In the genomic region with DNA sequence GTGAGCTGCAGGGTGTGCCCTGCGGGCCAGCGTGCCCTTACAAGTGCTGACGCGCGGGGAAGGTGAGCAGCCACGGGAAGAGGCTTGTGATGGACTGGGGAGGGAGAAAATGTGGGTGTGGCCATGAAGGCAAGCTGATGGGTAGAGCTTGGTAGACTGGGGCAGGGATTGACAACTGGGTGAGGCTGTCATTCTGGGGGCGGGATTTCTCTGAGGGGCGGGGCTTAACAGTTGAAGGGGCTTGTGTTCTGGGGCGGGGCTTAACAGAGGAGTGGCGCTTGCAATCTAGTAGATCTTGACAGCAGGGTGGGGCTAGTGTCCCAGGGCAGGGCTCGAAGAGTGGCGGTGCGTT, we compare ENCODE assay signal across 8 mouse cellular contexts. TPM values are rescaled to one million over a fixed set of nuclear protein-coding genes. Genes with fewer than 3 reads are reported as not detected.
A peak's percentile ranks its signal among the peaks of the same experiment; 100 is the strongest.
DNase-seq lines count a peak whose midpoint lies in the region; ATAC-seq and TF ChIP-seq lines count a peak whose summit lies in the region.

No protein-coding gene starts in this region.

- H3K4me3 ChIP-seq in heart, embryonic 16.5 days (ENCODE audit: low read length), result peak overlapping the region; percentile 53
- H3K4me3 ChIP-seq in MEL (ENCODE audit: control insufficient read depth in 1 of 2, insufficient read depth in 1 of 2, low read depth in 2 of 2, low read length in 2 of 2), result peak overlapping the region; percentile 53 to 71; a peak in 3 of 4 replicates
- H3K4me3 ChIP-seq in erythroblast, embryonic 14.5 days (replicated peaks), result peak overlapping the region; percentile 54
- H3K4me3 ChIP-seq in limb, embryonic 12.5 days (replicated peaks), result peak overlapping the region; percentile 42
- peak overlapping the region; percentile 47 for H3K4me3 ChIP-seq in midbrain, embryonic 16.5 days (ENCODE audit: low read depth, low read length)

- no peak for TF ChIP-seq RAD21 in MEL (IDR thresholded peaks at IDR 0.05; ENCODE audit: low read depth, low read length)

- H3K36me3 ChIP-seq in heart, embryonic 16.5 days (ENCODE audit: control insufficient read depth, insufficient read depth), result no peaks in the 10 kb centered on the region
- no peaks in the 10 kb centered on the region for H3K36me3 ChIP-seq in MEL (ENCODE audit: control insufficient read depth in 1 of 2, insufficient read depth in 2 of 2, low read length in 2 of 2)
- no peaks in the 10 kb centered on the region for H3K36me3 ChIP-seq in erythroblast, embryonic 14.5 days (ENCODE audit: control insufficient read depth)
- H3K36me3 ChIP-seq in limb, embryonic 12.5 days, result no peaks in the 10 kb centered on the region
- no peaks in the 10 kb centered on the region for H3K36me3 ChIP-seq in midbrain, embryonic 16.5 days (ENCODE audit: control insufficient read depth, insufficient read depth, low read length)

- H3K4me2 ChIP-seq in heart, embryonic 16.5 days (ENCODE audit: low read depth, low read length), result peak overlapping the region; percentile 92
- peak overlapping the region; percentile 68 for H3K4me2 ChIP-seq in limb, embryonic 12.5 days
- peak overlapping the region; percentile 81 for H3K4me2 ChIP-seq in midbrain, embryonic 16.5 days (ENCODE audit: low read length)

- no peak overlapping the region for H3K27ac ChIP-seq in heart, embryonic 16.5 days (ENCODE audit: low read length)
- H3K27ac ChIP-seq in MEL (ENCODE audit: control insufficient read depth, low read depth, low read length), result no peak overlapping the region
- H3K27ac ChIP-seq in limb, embryonic 12.5 days, result no peak overlapping the region
- peak overlapping the region; percentile 50 for H3K27ac ChIP-seq in midbrain, embryonic 16.5 days (ENCODE audit: low read length)

- H3K27me3 ChIP-seq in heart, embryonic 16.5 days (ENCODE audit: control insufficient read depth, insufficient read depth, low read length), result peaks cover 7% of the 10 kb centered on the region; the same call in 1 of the 2 replicates
- no peaks in the 10 kb centered on the region for H3K27me3 ChIP-seq in MEL (ENCODE audit: control insufficient read depth in 1 of 2, insufficient read depth in 2 of 2, low read length in 2 of 2)
- peaks cover 60% of the 10 kb centered on the region for H3K27me3 ChIP-seq in erythroblast, embryonic 14.5 days (ENCODE audit: control insufficient read depth)
- H3K27me3 ChIP-seq in limb, embryonic 12.5 days, result peaks cover 81% of the 10 kb centered on the region
- H3K27me3 ChIP-seq in midbrain, embryonic 16.5 days (ENCODE audit: control insufficient read depth, insufficient read depth, low read depth, low read length), result peaks cover 32% of the 10 kb centered on the region

- no peaks in the 10 kb centered on the region for H3K9me3 ChIP-seq in heart, embryonic 16.5 days (replicated peaks; ENCODE audit: control insufficient read depth, low read length)
- H3K9me3 ChIP-seq in MEL (replicated peaks; ENCODE audit: insufficient read depth, low read length), result no peaks in the 10 kb centered on the region
- H3K9me3 ChIP-seq in erythroblast, embryonic 14.5 days (ENCODE audit: control insufficient read depth, low read length), result peaks cover 5% of the 10 kb centered on the region; the same call in 1 of the 2 replicates
- H3K9me3 ChIP-seq in limb, embryonic 12.5 days, result no peaks in the 10 kb centered on the region
- no peaks in the 10 kb centered on the region for H3K9me3 ChIP-seq in midbrain, embryonic 16.5 days (replicated peaks; ENCODE audit: control insufficient read depth, low read length, poor library complexity, severe bottlenecking)

- DNase-seq in heart, adult 11 months, result no peak
- DNase-seq in MEL (ENCODE audit: low read depth, low spot score), result peak; percentile 94
- no peak for DNase-seq in gastrocnemius, postnatal 25 days
- no peak for DNase-seq in cerebellum, adult 11 months

- H3K9ac ChIP-seq in heart, embryonic 16.5 days (ENCODE audit: low read length), result peak overlapping the region; percentile 51; the same call in 1 of the 2 replicates
- H3K9ac ChIP-seq in MEL (ENCODE audit: control insufficient read depth, low read depth, low read length, poor library complexity, severe bottlenecking), result no peak overlapping the region
- 0 out of 2 replicates have a peak overlapping the region, but pooled peaks have one; percentile 23 for H3K9ac ChIP-seq in limb, embryonic 12.5 days (replicated peaks)
- peak overlapping the region; percentile 59 for H3K9ac ChIP-seq in midbrain, embryonic 16.5 days (ENCODE audit: low read depth, low read length)

- TF ChIP-seq CTCF in MEL (IDR thresholded peaks at IDR 0.05 in 2 of 3, conservative IDR thresholded peaks at IDR 0.05 in 1 of 3; ENCODE audit: control insufficient read depth in 1 of 3, insufficient read depth in 1 of 3, low read depth in 2 of 3, low read length in 3 of 3, poor library complexity in 1 of 3, severe bottlenecking in 1 of 3), result no peak

- TF ChIP-seq EP300 in MEL (IDR thresholded peaks at IDR 0.05; ENCODE audit: low read depth in 1 of 2, low read length in 2 of 2), result no peak

- TF ChIP-seq POLR2A in MEL (IDR thresholded peaks at IDR 0.05; ENCODE audit: control insufficient read depth in 1 of 2, insufficient read depth in 1 of 2, low read depth in 1 of 2, low read length in 2 of 2, poor library complexity in 1 of 2), result no peak

- peaks cover 26% of the 10 kb centered on the region for H3K4me1 ChIP-seq in heart, embryonic 16.5 days (ENCODE audit: control insufficient read depth, insufficient read depth, low read length)
- H3K4me1 ChIP-seq in MEL (ENCODE audit: control insufficient read depth in 1 of 2, insufficient read depth in 2 of 2, low read length in 2 of 2), result peaks cover 0 to 8% of the 10 kb centered on the region in 2 experiments; a peak in 1 of 4 replicates
- peaks cover 27% of the 10 kb centered on the region for H3K4me1 ChIP-seq in erythroblast, embryonic 14.5 days (ENCODE audit: control insufficient read depth)
- H3K4me1 ChIP-seq in limb, embryonic 12.5 days (replicated peaks), result peaks cover 39% of the 10 kb centered on the region
- no peaks in the 10 kb centered on the region for H3K4me1 ChIP-seq in midbrain, embryonic 16.5 days (ENCODE audit: control insufficient read depth, insufficient read depth, low read length)

- H3K79me2 ChIP-seq in MEL (ENCODE audit: control insufficient read depth, insufficient read depth, low read length, poor library complexity), result no peaks in the 10 kb centered on the region

- 2% methylated on average over 13 of the region's 13 CpGs for WGBS in heart, embryonic 16.5 days
- 3% methylated on average over 13 of the region's 13 CpGs for WGBS in limb, embryonic 12.5 days
- 0% methylated on average over 13 of the region's 13 CpGs for WGBS in midbrain, embryonic 16.5 days

- no peak; the same call in 1 of the 2 replicates for ATAC-seq in heart, embryonic 16.5 days (replicated peaks; ENCODE audit: extremely low read depth, insufficient read depth, low FRiP score)
- peak; percentile 1; the same call in 1 of the 2 replicates for ATAC-seq in limb, embryonic 12.5 days (ENCODE audit: insufficient number of reproducible peaks, insufficient read depth, low FRiP score, low TSS enrichment, low read depth)
- ATAC-seq in midbrain, embryonic 16.5 days, result peak; percentile 80

RNA-seq across cellular contexts. Expression of gene Fstl3, which starts 3.6 kb away (rescaled TPM):
- polyA plus RNA-seq in heart, embryonic 16.5 days (2015; fragmentation: Nextera tagmentation; extraction: Ambion mirVana), result 22.6 and 26.7 TPM in 2 replicates
- total RNA-seq in MEL (2012; rRNA removed), result 2.2 and 4.3 TPM in 2 replicates
- 1 to 10 TPM in 1 of 2 experiments, not detected in 1; 7.1 TPM for polyA plus RNA-seq in MEL (2012; ENCODE audit: insufficient read depth in 1 of 2, insufficient read length in 2 of 2, low read depth in 1 of 2, low replicate concordance in 2 of 2, missing spikeins in 1 of 2)
- polyA plus RNA-seq in erythroblast, embryonic 14.5 days (2012), result 0.02 and 0.04 TPM in 2 replicates
- polyA plus RNA-seq in limb, embryonic 12.5 days (2016; fragmentation: Nextera tagmentation; extraction: Ambion mirVana), result 3.0 and 4.0 TPM in 2 replicates
- 2.2 and 3.5 TPM in 2 replicates for polyA plus RNA-seq in midbrain, embryonic 16.5 days (2015; fragmentation: Nextera tagmentation; extraction: Ambion mirVana)
- total RNA-seq in gastrocnemius, postnatal 25 days (2021), result 1 to 10 TPM; 2.0 to 2.1 TPM

RNA-seq across cellular contexts. Expression of gene Prss57, which starts 10.1 kb away (rescaled TPM):
- 2.9 and 7.9 TPM in 2 replicates for polyA plus RNA-seq in heart, embryonic 16.5 days (2015; fragmentation: Nextera tagmentation; extraction: Ambion mirVana)
- total RNA-seq in MEL (2012; rRNA removed), result 0.39 and 0.50 TPM in 2 replicates
- polyA plus RNA-seq in MEL (2012; ENCODE audit: insufficient read depth in 1 of 2, insufficient read length in 2 of 2, low read depth in 1 of 2, low replicate concordance in 2 of 2, missing spikeins in 1 of 2), result under 1 TPM in 1 of 2 experiments, not detected in 1; 0.70 TPM
- 0.02 TPM in 1 of 2 replicates, not detected in the other for polyA plus RNA-seq in erythroblast, embryonic 14.5 days (2012)
- polyA plus RNA-seq in limb, embryonic 12.5 days (2016; fragmentation: Nextera tagmentation; extraction: Ambion mirVana), result not detected in 2 replicates
- polyA plus RNA-seq in midbrain, embryonic 16.5 days (2015; fragmentation: Nextera tagmentation; extraction: Ambion mirVana), result 0.19 TPM in 2 replicates
- total RNA-seq in gastrocnemius, postnatal 25 days (2021), result not detected

RNA-seq across cellular contexts. Expression of gene Palm, which starts 12.7 kb away (rescaled TPM):
- polyA plus RNA-seq in heart, embryonic 16.5 days (2015; fragmentation: Nextera tagmentation; extraction: Ambion mirVana), result 59.6 and 67.6 TPM in 2 replicates
- 4.8 TPM in 2 replicates for total RNA-seq in MEL (2012; rRNA removed)
- 10 to 100 TPM in 1 of 2 experiments, not detected in 1; 15.5 TPM for polyA plus RNA-seq in MEL (2012; ENCODE audit: insufficient read depth in 1 of 2, insufficient read length in 2 of 2, low read depth in 1 of 2, low replicate concordance in 2 of 2, missing spikeins in 1 of 2)
- 0.34 and 0.52 TPM in 2 replicates for polyA plus RNA-seq in erythroblast, embryonic 14.5 days (2012)
- 121 TPM in 2 replicates for polyA plus RNA-seq in limb, embryonic 12.5 days (2016; fragmentation: Nextera tagmentation; extraction: Ambion mirVana)
- polyA plus RNA-seq in midbrain, embryonic 16.5 days (2015; fragmentation: Nextera tagmentation; extraction: Ambion mirVana), result 318 and 333 TPM in 2 replicates
- total RNA-seq in gastrocnemius, postnatal 25 days (2021), result 10 to 100 TPM; 23.6 to 24.8 TPM

RNA-seq across cellular contexts. Expression of gene Rnf126, which starts 13.9 kb away (rescaled TPM):
- 56.0 and 57.4 TPM in 2 replicates for polyA plus RNA-seq in heart, embryonic 16.5 days (2015; fragmentation: Nextera tagmentation; extraction: Ambion mirVana)
- 78.8 and 84.8 TPM in 2 replicates for total RNA-seq in MEL (2012; rRNA removed)
- polyA plus RNA-seq in MEL (2012; ENCODE audit: insufficient read depth in 1 of 2, insufficient read length in 2 of 2, low read depth in 1 of 2, low replicate concordance in 2 of 2, missing spikeins in 1 of 2), result 100 to 1,000 TPM; 174 to 184 TPM
- 35.3 and 45.1 TPM in 2 replicates for polyA plus RNA-seq in erythroblast, embryonic 14.5 days (2012)
- 108 and 113 TPM in 2 replicates for polyA plus RNA-seq in limb, embryonic 12.5 days (2016; fragmentation: Nextera tagmentation; extraction: Ambion mirVana)
- 90.2 and 92.3 TPM in 2 replicates for polyA plus RNA-seq in midbrain, embryonic 16.5 days (2015; fragmentation: Nextera tagmentation; extraction: Ambion mirVana)
- 10 to 100 TPM; 27.4 to 33.4 TPM for total RNA-seq in gastrocnemius, postnatal 25 days (2021)

RNA-seq across cellular contexts. Expression of gene Fgf22, which starts 25.8 kb away (rescaled TPM):
- 0.13 TPM in 1 of 2 replicates, not detected in the other for polyA plus RNA-seq in heart, embryonic 16.5 days (2015; fragmentation: Nextera tagmentation; extraction: Ambion mirVana)
- 0.15 and 0.33 TPM in 2 replicates for total RNA-seq in MEL (2012; rRNA removed)
- under 1 TPM in 1 of 2 experiments, not detected in 1; 0.33 TPM for polyA plus RNA-seq in MEL (2012; ENCODE audit: insufficient read depth in 1 of 2, insufficient read length in 2 of 2, low read depth in 1 of 2, low replicate concordance in 2 of 2, missing spikeins in 1 of 2)
- not detected in 2 replicates for polyA plus RNA-seq in erythroblast, embryonic 14.5 days (2012)
- 0.24 and 0.60 TPM in 2 replicates for polyA plus RNA-seq in limb, embryonic 12.5 days (2016; fragmentation: Nextera tagmentation; extraction: Ambion mirVana)
- 1.8 TPM in 2 replicates for polyA plus RNA-seq in midbrain, embryonic 16.5 days (2015; fragmentation: Nextera tagmentation; extraction: Ambion mirVana)
- not detected for total RNA-seq in gastrocnemius, postnatal 25 days (2021)
